Mouse (Mus musculus): ENCODE data around the gene Sdc1. TPM values are rescaled to one million over a fixed set of nuclear protein-coding genes. Genes with fewer than 3 reads are reported as not detected.

Sdc1 gene
- total and polyA plus RNA-seq, 2 experiments from 2014 or later, result 12.3 to 21.1 TPM

GRCm38 (mm10) chr12:8778106-8778505 is 7.0 kb downstream of the Sdc1 start:
- ATAC-seq (ENCODE audit: low FRiP score), result no peak

GRCm38 (mm10) chr12:8779851-8780250 is 8.7 kb downstream of the Sdc1 start:
- Histone ChIP-seq H3K27me3 (ENCODE audit: insufficient read depth, low read length) (no peaks in the 10 kb centered on the region), H3K4me2 (ENCODE audit: low read depth, low read length, poor library complexity, severe bottlenecking) (no peak overlapping the region), H3K9me3 (ENCODE audit: low read length) (no peaks in the 10 kb centered on the region), H3K36me3 (ENCODE audit: insufficient read depth, low read length) (no peaks in the 10 kb centered on the region), H3K9ac (replicated peaks; ENCODE audit: low read length, poor library complexity, severe bottlenecking) (no peak overlapping the region), H3K27ac (ENCODE audit: low read depth, low read length) (no peak overlapping the region), H3K4me1 (ENCODE audit: insufficient read depth, low read length) (no peaks in the 10 kb centered on the region), H3K4me3 (ENCODE audit: low read depth, low read length) (no peak overlapping the region)
- TF ChIP-seq CTCF (IDR thresholded peaks at IDR 0.05), result no peak
- ATAC-seq (ENCODE audit: low FRiP score) (no peak), DNase-seq (ENCODE audit: low spot score) (no peak)
- 84% methylated on average over 4 of the region's 4 CpGs for WGBS

More at GRCm38 (mm10) chr12:8778106-8778505, 7.0 kb downstream of the Sdc1 start:
- WGBS, result 97% methylated on average over 7 of the region's 7 CpGs
- Histone ChIP-seq H3K27ac (ENCODE audit: low read depth, low read length) (no peak overlapping the region), H3K36me3 (ENCODE audit: insufficient read depth, low read length) (no peaks in the 10 kb centered on the region), H3K27me3 (ENCODE audit: insufficient read depth, low read length) (no peaks in the 10 kb centered on the region), H3K9me3 (ENCODE audit: low read length) (no peaks in the 10 kb centered on the region), H3K9ac (replicated peaks; ENCODE audit: low read length, poor library complexity, severe bottlenecking) (no peak overlapping the region), H3K4me2 (ENCODE audit: low read depth, low read length, poor library complexity, severe bottlenecking) (no peak overlapping the region), H3K4me3 (ENCODE audit: low read depth, low read length) (no peak overlapping the region), H3K4me1 (ENCODE audit: insufficient read depth, low read length) (peaks cover 5% of the 10 kb centered on the region; the same call in 1 of the 2 replicates)
- DNase-seq (ENCODE audit: low spot score), result no peak
- no peak for TF ChIP-seq CTCF (IDR thresholded peaks at IDR 0.05)

GRCm38 (mm10) chr12:8781121-8781520 is 10.0 kb downstream of the Sdc1 start:
- no peak for TF ChIP-seq CTCF (IDR thresholded peaks at IDR 0.05)
- WGBS, result 79% methylated on average over 7 of the region's 7 CpGs
- no peak for ATAC-seq (ENCODE audit: low FRiP score)

GRCm38 (mm10) chr12:8781681-8782378 is 10.7 kb downstream of the Sdc1 start:
- DNase-seq (ENCODE audit: low spot score), result no peak
- Histone ChIP-seq H3K27ac (ENCODE audit: low read depth, low read length) (no peak overlapping the region), H3K9me3 (ENCODE audit: low read length) (no peaks in the 10 kb centered on the region), H3K36me3 (ENCODE audit: insufficient read depth, low read length) (no peaks in the 10 kb centered on the region), H3K9ac (replicated peaks; ENCODE audit: low read length, poor library complexity, severe bottlenecking) (no peak overlapping the region), H3K4me2 (ENCODE audit: low read depth, low read length, poor library complexity, severe bottlenecking) (no peak overlapping the region), H3K4me1 (ENCODE audit: insufficient read depth, low read length) (no peaks in the 10 kb centered on the region), H3K27me3 (ENCODE audit: insufficient read depth, low read length) (no peaks in the 10 kb centered on the region), H3K4me3 (ENCODE audit: low read depth, low read length) (no peak overlapping the region)
- no peak for TF ChIP-seq CTCF (IDR thresholded peaks at IDR 0.05)
- 85% methylated on average over 9 of the region's 9 CpGs for WGBS
- no peak for ATAC-seq (ENCODE audit: low FRiP score)

More at GRCm38 (mm10) chr12:8781121-8781520, 10.0 kb downstream of the Sdc1 start:
- Histone ChIP-seq H3K4me2 (ENCODE audit: low read depth, low read length, poor library complexity, severe bottlenecking) (no peak overlapping the region), H3K27ac (ENCODE audit: low read depth, low read length) (no peak overlapping the region), H3K4me3 (ENCODE audit: low read depth, low read length) (no peak overlapping the region), H3K9me3 (ENCODE audit: low read length) (no peaks in the 10 kb centered on the region), H3K27me3 (ENCODE audit: insufficient read depth, low read length) (no peaks in the 10 kb centered on the region), H3K36me3 (ENCODE audit: insufficient read depth, low read length) (no peaks in the 10 kb centered on the region), H3K9ac (replicated peaks; ENCODE audit: low read length, poor library complexity, severe bottlenecking) (no peak overlapping the region), H3K4me1 (ENCODE audit: insufficient read depth, low read length) (no peaks in the 10 kb centered on the region)
- no peak for DNase-seq (ENCODE audit: low spot score)

GRCm38 (mm10) chr12:8782565-8782964 is 11.4 kb downstream of the Sdc1 start:
- Histone ChIP-seq H3K36me3 (ENCODE audit: insufficient read depth, low read length) (no peaks in the 10 kb centered on the region), H3K4me2 (ENCODE audit: low read depth, low read length, poor library complexity, severe bottlenecking) (no peak overlapping the region), H3K27me3 (ENCODE audit: insufficient read depth, low read length) (no peaks in the 10 kb centered on the region), H3K27ac (ENCODE audit: low read depth, low read length) (no peak overlapping the region), H3K4me3 (ENCODE audit: low read depth, low read length) (no peak overlapping the region), H3K4me1 (ENCODE audit: insufficient read depth, low read length) (no peaks in the 10 kb centered on the region), H3K9me3 (ENCODE audit: low read length) (no peaks in the 10 kb centered on the region), H3K9ac (replicated peaks; ENCODE audit: low read length, poor library complexity, severe bottlenecking) (no peak overlapping the region)
- 89% methylated on average over 3 of the region's 3 CpGs for WGBS
- no peak for DNase-seq (ENCODE audit: low spot score)
- no peak for TF ChIP-seq CTCF (IDR thresholded peaks at IDR 0.05)
- ATAC-seq (ENCODE audit: low FRiP score), result no peak

- H3K4me3 ChIP-seq (ENCODE audit: low read depth, low read length), result no peak overlapping the region
- TF ChIP-seq CTCF (IDR thresholded peaks at IDR 0.05), result no peak
- H3K4me2 ChIP-seq (ENCODE audit: low read depth, low read length, poor library complexity, severe bottlenecking), result no peak overlapping the region
- no peak for ATAC-seq (ENCODE audit: low FRiP score)
- no peaks in the 10 kb centered on the region for H3K27me3 ChIP-seq (ENCODE audit: insufficient read depth, low read length)
- no peak overlapping the region for H3K27ac ChIP-seq (ENCODE audit: low read depth, low read length)
- no peak overlapping the region for H3K9ac ChIP-seq (replicated peaks; ENCODE audit: low read length, poor library complexity, severe bottlenecking)
- no peaks in the 10 kb centered on the region for H3K9me3 ChIP-seq (ENCODE audit: low read length)
- DNase-seq (ENCODE audit: low spot score), result no peak
- 81% methylated on average over 9 of the region's 9 CpGs for WGBS
- H3K36me3 ChIP-seq (ENCODE audit: insufficient read depth, low read length), result no peaks in the 10 kb centered on the region
- H3K4me1 ChIP-seq (ENCODE audit: insufficient read depth, low read length), result no peaks in the 10 kb centered on the region
These were observed 13.1 kb downstream of the Sdc1 start for GRCm38 (mm10) chr12:8784189-8784588.
